Mouse (Mus musculus): ENCODE measurements around the gene Elp6.

Elp6 gene

GRCm38 (mm10) chr9:110304969-110305651 lies at the start of gene Elp6:
Gene Elp6, plus strand, starts transcription at chr9:110305173.
- peak; percentile 95 to 96 for DNase-seq (ENCODE audit: low spot score in 2 of 2)

DNA sequence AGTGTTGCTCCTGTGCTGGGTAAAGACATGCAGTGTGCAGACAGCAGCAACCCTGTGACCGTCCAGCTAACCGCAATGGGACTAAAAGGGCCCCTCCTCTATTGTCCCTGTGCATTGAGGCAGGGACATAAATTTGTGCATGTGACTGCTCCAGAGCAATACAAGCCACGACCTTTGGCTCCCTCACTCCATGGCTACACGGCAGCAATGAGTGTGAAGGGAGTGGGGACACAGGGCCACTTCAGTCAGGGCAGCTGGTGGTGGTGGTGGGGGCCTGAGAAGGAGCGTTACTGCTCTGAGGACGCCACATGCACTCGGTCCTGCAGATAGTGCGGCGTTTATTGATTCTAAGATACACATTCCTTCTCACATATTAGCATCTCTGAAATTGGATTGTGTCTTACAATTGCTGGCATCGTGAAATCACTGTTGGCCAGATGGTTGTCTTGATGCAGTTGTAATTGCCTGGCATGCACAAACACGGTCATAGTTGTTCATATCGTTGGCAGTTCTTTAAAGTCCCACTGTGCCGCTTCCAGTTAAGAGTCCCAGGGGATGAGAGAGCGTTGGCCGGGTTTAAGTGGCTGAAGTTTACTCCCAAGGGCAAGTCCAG lies 49.5 kb upstream of the Elp6 start:
- DNase-seq (ENCODE audit: low spot score in 2 of 2) = no peak

DNA sequence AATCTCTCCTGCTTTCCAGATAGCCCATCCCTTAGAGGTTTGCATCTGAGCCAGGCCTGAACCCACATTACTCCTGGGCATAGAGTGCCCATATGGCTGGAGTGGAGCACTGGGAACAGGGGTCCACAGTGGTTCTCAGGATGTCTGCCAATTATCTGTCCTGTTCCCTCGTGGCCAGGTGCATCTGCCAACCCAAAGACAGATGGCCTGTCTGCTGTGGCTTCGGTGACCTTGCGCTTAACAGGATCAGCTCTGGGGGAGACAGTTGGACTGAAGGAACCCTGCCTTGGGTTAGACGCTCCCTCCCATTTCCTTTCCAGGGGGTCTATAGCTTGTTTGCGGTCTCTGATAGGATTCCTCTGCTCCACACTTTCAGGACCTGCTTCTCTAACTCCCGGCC lies 46.3 kb upstream of the Elp6 start:
- DNase-seq (ENCODE audit: low spot score in 2 of 2) = no peak

DNA sequence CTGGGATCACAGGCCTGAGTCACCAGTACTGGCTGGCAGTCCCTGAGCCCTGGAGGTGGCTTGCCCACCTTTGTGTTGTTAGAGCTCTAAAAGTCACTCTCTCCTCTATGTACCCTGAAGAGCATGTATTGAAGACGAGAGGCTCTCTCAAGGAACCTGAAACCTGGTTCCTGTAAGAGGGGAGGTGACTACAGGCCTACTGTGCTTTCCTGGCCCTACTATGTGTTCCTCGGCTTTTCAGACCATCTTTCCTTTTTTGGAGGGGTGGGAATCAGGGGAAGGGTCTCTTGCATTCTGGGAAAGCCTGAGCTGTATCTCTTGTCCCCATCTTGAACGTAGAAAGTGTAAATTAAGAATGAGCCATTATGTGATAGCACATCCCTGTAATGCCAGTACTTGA lies 45.9 kb upstream of the Elp6 start:
- DNase-seq (ENCODE audit: low spot score in 2 of 2) = no peak

DNA sequence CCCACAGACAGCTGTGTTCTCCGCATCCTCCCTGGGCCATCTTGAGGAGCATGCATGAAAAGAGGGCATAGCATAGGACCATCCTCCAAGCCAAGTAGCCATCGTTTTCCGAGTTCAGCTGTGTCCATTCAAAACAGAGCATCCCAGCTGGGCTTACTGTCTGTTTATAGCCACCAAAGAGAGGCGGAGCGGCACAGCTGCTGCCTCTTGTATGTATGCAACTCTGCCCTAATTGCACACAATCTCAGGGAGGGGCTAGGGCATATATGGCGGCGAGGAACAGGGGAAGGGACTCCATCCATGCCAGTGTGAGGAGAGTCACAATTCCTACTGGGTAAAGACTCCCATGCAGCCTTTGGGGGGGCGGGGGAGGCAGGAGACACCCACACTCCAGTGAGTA lies 41.8 kb upstream of the Elp6 start:
- no peak for DNase-seq (ENCODE audit: low spot score in 2 of 2)

DNA sequence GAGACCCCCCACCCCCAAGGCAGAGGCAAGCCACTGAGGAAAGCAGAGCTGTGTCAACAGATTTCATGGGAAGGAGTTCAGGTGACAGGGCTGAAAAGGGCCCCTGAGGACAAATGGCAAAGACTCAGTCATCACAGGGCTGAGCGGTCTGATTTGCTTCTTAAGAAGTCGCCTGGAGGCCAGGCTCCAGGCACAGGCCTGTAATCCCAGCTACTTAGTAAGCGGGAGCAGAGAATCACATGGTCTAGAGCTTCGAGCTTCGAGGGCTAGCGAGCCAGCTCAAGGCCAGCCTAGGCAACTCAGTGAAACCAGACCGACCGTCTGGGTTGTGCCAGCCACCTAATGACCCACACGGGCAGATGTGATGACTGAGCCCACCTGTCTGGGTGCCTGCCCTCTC lies 40.0 kb upstream of the Elp6 start:
- DNase-seq (ENCODE audit: low spot score in 2 of 2) = no peak

DNA sequence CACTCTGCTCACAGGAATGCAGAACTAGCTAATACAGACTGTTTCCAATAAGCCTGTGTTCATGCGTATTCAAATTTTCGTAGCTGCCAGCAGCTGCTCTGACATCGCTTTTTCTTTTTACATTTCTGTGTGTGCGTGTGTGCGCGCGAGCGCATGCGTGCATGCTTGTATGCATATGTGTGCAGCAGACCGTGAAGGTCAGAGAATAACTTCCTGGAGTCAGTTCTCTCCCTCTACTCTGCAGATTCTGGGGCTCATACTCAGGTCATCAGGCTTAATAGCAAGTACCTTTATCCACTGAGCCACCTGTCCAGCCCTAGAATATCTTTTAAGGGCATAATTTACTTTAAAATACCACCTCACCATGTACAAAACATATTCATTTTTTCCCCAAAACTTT lies 36.6 kb upstream of the Elp6 start:
- DNase-seq (ENCODE audit: low spot score in 2 of 2) = no peak

DNA sequence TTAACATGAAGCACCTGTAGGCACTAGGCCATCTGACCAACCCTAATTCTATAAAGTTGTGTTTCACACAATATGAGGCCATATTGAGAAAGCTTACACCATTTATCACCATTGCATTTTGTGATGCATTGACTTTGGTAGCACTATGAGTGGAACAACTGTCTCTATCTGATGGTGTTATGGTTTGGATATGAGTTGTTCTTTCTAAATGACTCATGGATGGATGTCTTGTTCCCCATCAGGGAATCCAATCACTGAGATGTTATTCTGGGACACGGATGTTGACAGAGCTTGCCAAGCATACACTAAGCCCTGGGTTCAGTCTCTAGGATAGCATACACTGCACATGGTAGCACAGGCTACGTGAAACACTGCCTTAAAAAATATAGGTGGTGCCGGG lies 32.6 kb upstream of the Elp6 start:
- no peak for DNase-seq (ENCODE audit: low spot score in 2 of 2)

DNA sequence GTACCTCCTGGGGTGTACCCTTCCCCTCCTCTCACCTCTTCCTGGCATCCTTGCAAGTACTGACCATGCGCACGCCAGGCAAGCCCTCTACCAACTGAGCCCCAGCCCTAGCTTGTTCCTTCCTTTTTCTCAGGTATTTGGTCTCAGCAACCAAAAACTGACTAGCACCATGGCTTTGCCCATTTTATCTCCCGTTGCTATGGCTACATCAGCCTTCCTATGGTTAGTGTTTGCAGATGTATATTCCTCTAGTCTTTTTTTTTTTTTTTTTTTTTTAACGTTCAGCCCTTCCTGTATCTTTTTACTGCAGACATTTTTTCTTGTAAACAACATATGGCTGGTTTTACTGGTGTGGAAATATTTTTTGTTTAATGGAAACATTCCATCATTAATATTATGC lies 31.5 kb upstream of the Elp6 start:
- no peak for DNase-seq (ENCODE audit: low spot score in 2 of 2)

- no peak for DNase-seq (ENCODE audit: low spot score in 2 of 2)
Observed at GRCm38 (mm10) chr9:110275882-110276281, 29.1 kb upstream of the Elp6 start.

DNA sequence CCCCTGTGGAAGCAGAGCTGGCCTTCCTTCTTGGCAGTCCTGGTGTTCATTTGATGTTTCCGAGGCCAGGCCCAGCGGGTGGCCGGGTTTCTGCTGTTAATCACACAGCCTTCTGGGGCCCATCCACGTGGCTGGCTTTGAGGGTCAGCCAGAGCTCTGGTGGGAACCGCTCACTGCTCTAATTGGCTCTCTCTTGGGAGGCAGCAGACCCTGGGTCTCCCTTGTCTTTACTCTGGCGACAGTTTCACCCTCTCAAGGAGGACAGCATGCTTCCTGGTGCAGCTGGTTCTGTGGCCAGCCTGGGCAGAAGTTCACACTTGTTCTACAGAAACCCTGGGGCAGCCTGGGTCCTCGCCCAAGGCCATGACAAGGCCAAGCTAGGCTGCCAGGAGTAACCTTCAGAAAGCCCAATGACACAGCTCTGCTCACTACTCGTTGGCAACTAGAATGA lies 27.5 kb upstream of the Elp6 start:
- DNase-seq (ENCODE audit: low spot score in 2 of 2) = peak in 1 of 2 experiments; percentile 69

GRCm38 (mm10) chr9:110284075-110284697 lies 20.8 kb upstream of the Elp6 start:
- DNase-seq (ENCODE audit: low spot score in 2 of 2) = peak in 1 of 2 experiments; percentile 58

- peak in 1 of 2 experiments; percentile 65 for DNase-seq (ENCODE audit: low spot score in 2 of 2)
Observed at GRCm38 (mm10) chr9:110287321-110287924, 17.6 kb upstream of the Elp6 start.

DNA sequence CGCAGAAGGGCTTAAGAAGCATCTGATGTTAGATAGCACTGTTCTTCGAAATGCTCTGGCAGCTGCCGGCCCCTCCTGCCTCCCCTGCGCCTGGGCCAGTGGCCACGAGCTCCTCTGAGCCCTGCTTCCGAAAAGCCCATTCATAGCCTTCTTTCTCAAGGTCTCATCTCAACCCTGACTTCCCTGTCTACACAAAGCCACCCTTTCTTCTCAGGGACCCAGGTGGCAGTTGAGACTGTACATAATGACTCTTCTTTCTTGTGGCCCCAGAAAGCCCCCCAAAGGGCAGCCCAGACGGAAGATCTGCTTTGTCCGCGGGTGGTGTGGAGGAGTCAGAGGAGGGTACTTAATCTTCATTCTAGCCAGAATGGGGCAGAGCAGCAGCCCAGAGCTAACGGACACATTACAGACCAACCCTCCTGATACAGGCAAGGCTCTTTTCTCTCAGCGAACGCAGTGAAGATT lies 11.7 kb upstream of the Elp6 start:
- peak in 1 of 2 experiments; percentile 52 for DNase-seq (ENCODE audit: low spot score in 2 of 2)

DNA sequence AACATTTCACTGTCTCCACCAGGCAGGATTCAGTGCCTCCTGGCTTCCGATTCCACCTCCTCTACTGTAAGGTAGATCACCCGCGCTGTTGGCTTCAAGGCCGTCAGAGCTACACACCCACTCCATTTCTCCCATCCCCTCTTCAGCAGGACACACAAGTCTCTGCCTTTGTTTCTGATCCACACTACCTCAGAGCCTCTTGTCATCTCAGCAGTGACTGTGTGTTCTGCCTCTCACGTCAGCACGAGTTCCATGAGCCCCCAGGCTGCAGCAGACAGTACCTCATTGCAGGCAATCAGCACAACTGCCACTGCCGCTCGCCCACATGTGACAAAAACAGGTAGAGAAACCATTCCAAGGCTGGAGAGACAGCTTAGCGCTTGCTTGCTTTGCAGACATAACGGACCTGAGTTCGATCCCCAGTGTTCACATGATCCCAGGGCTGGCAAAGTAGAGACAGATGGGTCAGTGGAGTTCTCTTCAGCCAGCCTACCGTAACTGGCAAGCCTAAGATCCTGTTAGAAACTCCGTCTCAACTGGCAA lies 11.0 kb upstream of the Elp6 start:
- DNase-seq (ENCODE audit: low spot score in 2 of 2) = peak in 1 of 2 experiments; percentile 49

DNA sequence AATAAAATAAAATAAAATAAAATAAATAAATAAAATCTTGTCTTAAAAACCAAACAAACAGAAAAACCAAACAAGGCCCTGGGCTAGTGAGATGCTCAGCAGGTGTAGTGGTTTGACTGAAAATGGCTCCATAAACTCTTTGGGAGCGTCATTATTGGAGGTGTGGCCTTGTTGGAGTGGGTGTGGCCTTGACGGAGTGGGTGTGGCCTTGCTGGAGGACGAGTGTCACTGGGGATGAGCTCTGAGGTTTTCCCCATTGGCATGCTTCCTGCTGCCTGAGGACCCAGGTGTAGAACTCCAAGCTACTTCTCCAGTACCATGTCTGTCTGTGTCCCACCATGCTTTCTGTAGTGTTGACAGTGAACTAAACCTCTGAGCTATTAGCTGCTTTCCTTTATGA lies 10.2 kb upstream of the Elp6 start:
- no peak for DNase-seq (ENCODE audit: low spot score in 2 of 2)

DNA sequence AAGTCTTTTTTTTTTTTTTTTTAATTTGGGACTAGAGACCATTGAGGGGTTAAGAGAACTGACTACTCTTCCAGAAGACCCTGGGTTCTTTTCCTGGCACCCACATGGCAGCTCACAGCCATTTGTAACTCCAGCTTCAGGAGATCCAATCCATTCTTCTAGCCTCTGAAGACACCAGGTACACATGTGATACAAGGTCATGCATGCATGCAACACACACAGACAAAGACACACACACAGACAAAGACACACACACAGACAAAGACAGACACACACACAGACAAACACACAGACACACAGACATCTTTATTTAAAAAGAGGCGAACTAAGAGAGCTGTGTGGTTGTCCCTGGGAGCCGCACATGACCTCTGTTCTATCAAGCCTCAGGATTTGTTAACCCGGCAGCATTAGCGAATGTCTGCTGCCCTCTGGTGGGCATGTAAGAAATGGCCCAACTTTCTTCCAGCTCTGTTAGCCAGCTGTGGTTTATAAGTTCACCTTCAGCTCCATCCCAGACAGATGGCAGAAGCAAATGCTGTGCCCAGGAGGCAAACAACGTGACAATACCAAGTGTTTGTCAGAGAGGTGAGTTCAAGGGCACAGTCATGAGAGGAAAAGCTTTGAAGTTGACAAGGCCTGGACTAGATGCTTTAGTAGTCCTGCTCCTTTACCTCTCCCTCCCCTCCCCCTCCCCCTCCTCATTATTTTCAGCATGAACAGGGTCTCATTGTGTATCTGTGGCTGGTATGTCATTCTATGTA lies 7.9 kb upstream of the Elp6 start:
- DNase-seq (ENCODE audit: low spot score in 2 of 2) = peak; percentile 85 to 94

DNA sequence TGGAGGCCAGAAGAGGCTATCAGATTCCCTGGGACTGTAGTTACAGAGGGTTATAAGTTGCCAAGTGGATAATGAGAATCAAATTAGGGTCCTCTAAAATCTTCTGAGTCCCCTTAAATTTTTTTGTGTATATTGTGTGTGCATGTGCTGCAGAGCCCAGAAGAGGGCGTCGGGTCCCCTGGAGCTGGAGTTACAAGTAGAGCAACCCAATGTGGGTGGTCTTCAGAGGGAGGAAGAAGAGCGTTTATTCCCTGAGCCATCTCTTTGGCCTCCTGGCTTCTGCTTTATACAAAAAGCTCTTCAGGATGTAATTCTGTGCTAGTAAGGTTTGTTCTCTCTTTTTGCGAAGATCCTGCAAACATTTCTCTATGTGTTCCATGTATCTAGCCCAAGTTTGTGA lies 457 bp upstream of the Elp6 start:
- no peak for DNase-seq (ENCODE audit: low spot score in 2 of 2)

GRCm38 (mm10) chr9:110306371-110306770 lies 1.4 kb downstream of the Elp6 start:
- no peak for DNase-seq (ENCODE audit: low spot score in 2 of 2)

DNA sequence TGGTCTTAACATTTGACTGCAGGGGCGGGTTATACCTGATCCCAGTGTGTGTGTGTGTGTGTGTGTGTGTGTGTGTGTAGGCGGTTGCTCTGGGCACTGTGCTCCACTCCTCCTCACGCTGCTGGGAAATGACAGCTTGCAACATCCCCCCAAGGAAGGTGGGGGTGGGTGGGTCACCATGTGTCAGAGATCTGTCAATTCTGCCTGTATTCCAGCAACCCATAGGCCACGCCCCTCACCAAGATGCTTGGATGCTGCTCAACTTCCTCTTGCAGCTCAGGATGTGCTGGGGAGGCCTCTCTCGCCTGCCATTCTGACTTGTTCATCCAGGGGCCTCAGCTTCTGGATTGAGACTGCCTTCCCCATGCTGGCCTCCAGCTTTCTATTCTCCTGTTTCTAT lies 9.7 kb downstream of the Elp6 start:
- DNase-seq (ENCODE audit: low spot score in 2 of 2) = no peak

DNA sequence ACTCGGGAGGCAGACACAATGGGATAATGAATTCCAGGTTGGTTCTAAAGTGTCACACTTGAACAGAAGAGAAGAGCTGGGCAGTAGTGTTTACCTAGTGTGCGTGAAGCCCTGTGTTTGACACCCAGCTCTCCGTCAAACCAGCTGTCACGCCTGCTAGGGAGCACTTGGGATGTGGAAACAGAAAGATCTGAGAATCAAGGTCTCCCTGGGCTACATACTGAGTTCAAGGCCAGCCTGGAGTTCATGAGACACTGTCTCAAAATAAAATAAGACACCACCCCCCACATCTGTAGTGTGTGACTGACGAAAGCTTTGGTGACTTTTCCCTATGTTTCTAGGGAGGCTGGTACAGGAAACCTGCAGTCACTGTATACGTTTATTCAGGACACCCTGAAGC lies 10.4 kb downstream of the Elp6 start:
- DNase-seq (ENCODE audit: low spot score in 2 of 2) = no peak

- no peak for DNase-seq (ENCODE audit: low spot score in 2 of 2)
Observed at GRCm38 (mm10) chr9:110315904-110316303, 10.9 kb downstream of the Elp6 start.
